Mouse (Mus musculus) forebrain, embryonic 15.5 days (tissue): ENCODE measurements at regions not wholly inside any gene's neighbourhood (a gene's known extent, or its start where the extent isn't known, plus 50 kb on each side); places are given as distances from the start of the nearest gene placed in this dataset.

ENCODE experiments used
- ATAC-seq: fragments of 200-750 bp; cut with Nextera tagmentation; replicated peaks from 2 replicates; pipeline ENCODE4 v1.8.0; 2017; ENCODE audit warnings: mild to moderate bottlenecking, moderate TSS enrichment, moderate library complexity
- H3K27ac ChIP-seq: fragments of 300-500 bp; sonication (generic); replicated peaks from 2 replicates; pipeline ENCODE4 v1.5.1; 2015; ENCODE audit warnings: mild to moderate bottlenecking, inconsistent platforms
- H3K27me3 ChIP-seq: fragments of 300-500 bp; sonication (generic); 2 replicates; pipeline ENCODE4 v1.6.1; 2015; ENCODE audit warnings: inconsistent platforms
- H3K36me3 ChIP-seq: fragments of 300-500 bp; sonication (generic); 2 replicates; pipeline ENCODE4 v1.6.1; 2015; ENCODE audit warnings: mild to moderate bottlenecking, inconsistent platforms
- H3K4me1 ChIP-seq: fragments of 300-500 bp; sonication (generic); 2 replicates; pipeline ENCODE4 v1.6.1; 2015; ENCODE audit warnings: inconsistent platforms
- H3K4me2 ChIP-seq: fragments of 300-500 bp; sonication (generic); replicated peaks from 2 replicates; pipeline ENCODE4 v1.6.1; 2015; ENCODE audit warnings: mild to moderate bottlenecking, inconsistent platforms
- H3K4me3 ChIP-seq: fragments of 300-500 bp; sonication (generic); 2 replicates; pipeline ENCODE4 v1.5.1; 2015; ENCODE audit warnings: mild to moderate bottlenecking, inconsistent platforms
- H3K9ac ChIP-seq: fragments of 300-500 bp; sonication (generic); replicated peaks from 2 replicates; pipeline ENCODE4 v1.6.1; 2015; ENCODE audit warnings: mild to moderate bottlenecking, inconsistent platforms
- H3K9me3 ChIP-seq: fragments of 300-500 bp; sonication (generic); 2 replicates; pipeline ENCODE4 v1.6.1; 2016; ENCODE audit warnings: inconsistent platforms
- WGBS: fragments of 180-500 bp; shearing (Covaris S2); methylation state at CpG from one replicate; pipeline ENCODE4 v1.1.7; 2015; ENCODE audit warnings: mixed read lengths; 5-methylcytosine and 5-hydroxymethylcytosine counted together

GRCm38 (mm10) chr4:149844971-149845370, 70.9 kb upstream of the Slc25a33 start:
- Histone ChIP-seq H3K9me3 (no peaks in the 10 kb centered on the region), H3K4me2 (no peak overlapping the region), H3K36me3 (no peaks in the 10 kb centered on the region), H3K4me1 (peaks cover 6% of the 10 kb centered on the region; the same call in 1 of the 2 replicates), H3K27ac (no peak overlapping the region), H3K27me3 (no peaks in the 10 kb centered on the region), H3K9ac (no peak overlapping the region), H3K4me3 (no peak overlapping the region)
- ATAC-seq: no peak
- WGBS: 85% methylated on average over 10 of the region's 10 CpGs

GRCm38 (mm10) chr4:149843736-149844135, 69.7 kb upstream of the Slc25a33 start:
- 50% methylated on average over 10 of the region's 10 CpGs for WGBS
- H3K4me3 ChIP-seq: no peak overlapping the region
- H3K9ac ChIP-seq: no peak overlapping the region

GRCm38 (mm10) chr4:149842906-149843305, 68.8 kb upstream of the Slc25a33 start:
- no peaks in the 10 kb centered on the region for H3K9me3 ChIP-seq
- ATAC-seq: no peak
- H3K27ac ChIP-seq: no peak overlapping the region
- no peak overlapping the region for H3K4me3 ChIP-seq
- 90% methylated on average over 7 of the region's 7 CpGs for WGBS
- H3K9ac ChIP-seq: no peak overlapping the region
- no peak overlapping the region for H3K4me2 ChIP-seq
- H3K4me1 ChIP-seq: peaks cover 6% of the 10 kb centered on the region; the same call in 1 of the 2 replicates
- no peaks in the 10 kb centered on the region for H3K27me3 ChIP-seq
- H3K36me3 ChIP-seq: no peaks in the 10 kb centered on the region

More at GRCm38 (mm10) chr4:149843736-149844135, 69.7 kb upstream of the Slc25a33 start:
- no peaks in the 10 kb centered on the region for H3K9me3 ChIP-seq
- H3K27ac ChIP-seq: no peak overlapping the region
- H3K4me2 ChIP-seq: no peak overlapping the region
- ATAC-seq: no peak
- no peaks in the 10 kb centered on the region for H3K27me3 ChIP-seq
- H3K4me1 ChIP-seq: peaks cover 6% of the 10 kb centered on the region; the same call in 1 of the 2 replicates
- no peaks in the 10 kb centered on the region for H3K36me3 ChIP-seq

GRCm38 (mm10) chr4:149841856-149842255, 67.8 kb upstream of the Slc25a33 start:
- H3K27ac ChIP-seq: no peak overlapping the region
- H3K4me1 ChIP-seq: peaks cover 4% of the 10 kb centered on the region; the same call in 1 of the 2 replicates
- 60% methylated on average over 6 of the region's 6 CpGs for WGBS
- no peak overlapping the region for H3K9ac ChIP-seq
- no peak overlapping the region for H3K4me2 ChIP-seq
- no peak overlapping the region for H3K4me3 ChIP-seq
- H3K9me3 ChIP-seq: no peaks in the 10 kb centered on the region
- no peaks in the 10 kb centered on the region for H3K36me3 ChIP-seq
- no peak for ATAC-seq
- no peaks in the 10 kb centered on the region for H3K27me3 ChIP-seq

GRCm38 (mm10) chr4:149840511-149841292, 66.6 kb upstream of the Slc25a33 start:
- H3K27me3 ChIP-seq: no peaks in the 10 kb centered on the region
- H3K27ac ChIP-seq: no peak overlapping the region
- ATAC-seq: peak; percentile 55; the same call in 1 of the 2 replicates
- no peaks in the 10 kb centered on the region for H3K9me3 ChIP-seq
- no peaks in the 10 kb centered on the region for H3K36me3 ChIP-seq
- 77% methylated on average over 12 of the region's 12 CpGs for WGBS
- H3K4me2 ChIP-seq: no peak overlapping the region
- no peak overlapping the region for H3K4me3 ChIP-seq
- H3K4me1 ChIP-seq: 0 out of 2 replicates have a peak, but pooled peaks cover 3% of the 10 kb centered on the region
- H3K9ac ChIP-seq: no peak overlapping the region

- Histone ChIP-seq H3K4me2 (no peak overlapping the region), H3K4me1 (0 out of 2 replicates have a peak, but pooled peaks cover 3% of the 10 kb centered on the region), H3K27ac (no peak overlapping the region), H3K9me3 (no peaks in the 10 kb centered on the region), H3K36me3 (no peaks in the 10 kb centered on the region), H3K4me3 (no peak overlapping the region), H3K9ac (no peak overlapping the region), H3K27me3 (no peaks in the 10 kb centered on the region)
- ATAC-seq: no peak
- 8% methylated on average over 3 of the region's 3 CpGs for WGBS
Observed at GRCm38 (mm10) chr4:149838682-149839081, 64.6 kb upstream of the Slc25a33 start.

- 84% methylated on average over 9 of the region's 9 CpGs for WGBS
- Histone ChIP-seq H3K27me3 (no peaks in the 10 kb centered on the region), H3K4me3 (no peak overlapping the region), H3K9me3 (no peaks in the 10 kb centered on the region), H3K9ac (no peak overlapping the region), H3K27ac (no peak overlapping the region), H3K4me1 (no peaks in the 10 kb centered on the region), H3K4me2 (no peak overlapping the region), H3K36me3 (no peaks in the 10 kb centered on the region)
- no peak for ATAC-seq
Observed at GRCm38 (mm10) chr4:149834646-149835156, 60.6 kb upstream of the Slc25a33 start.

- Histone ChIP-seq H3K9ac (no peak overlapping the region), H3K4me2 (no peak overlapping the region)
- ATAC-seq: no peak
Observed at GRCm38 (mm10) chr4:149832446-149833101, 58.5 kb upstream of the Slc25a33 start.

GRCm38 (mm10) chr4:149830551-149831192, 56.6 kb upstream of the Slc25a33 start:
- no peak overlapping the region for H3K27ac ChIP-seq
- no peak overlapping the region for H3K9ac ChIP-seq
- no peaks in the 10 kb centered on the region for H3K4me1 ChIP-seq
- WGBS: 81% methylated on average over 20 of the region's 20 CpGs
- H3K4me3 ChIP-seq: no peak overlapping the region
- no peaks in the 10 kb centered on the region for H3K9me3 ChIP-seq
- no peaks in the 10 kb centered on the region for H3K36me3 ChIP-seq
- ATAC-seq: no peak
- H3K27me3 ChIP-seq: no peaks in the 10 kb centered on the region
- no peak overlapping the region for H3K4me2 ChIP-seq

More at GRCm38 (mm10) chr4:149832446-149833101, 58.5 kb upstream of the Slc25a33 start:
- Histone ChIP-seq H3K36me3 (no peaks in the 10 kb centered on the region), H3K9me3 (no peaks in the 10 kb centered on the region), H3K27me3 (no peaks in the 10 kb centered on the region), H3K27ac (no peak overlapping the region), H3K4me3 (no peak overlapping the region), H3K4me1 (no peaks in the 10 kb centered on the region)
- WGBS: 63% methylated on average over 10 of the region's 10 CpGs

GRCm38 (mm10) chr4:149829964-149830363, 55.9 kb upstream of the Slc25a33 start:
- Histone ChIP-seq H3K4me3 (no peak overlapping the region), H3K4me2 (no peak overlapping the region), H3K27me3 (no peaks in the 10 kb centered on the region), H3K9ac (no peak overlapping the region), H3K9me3 (no peaks in the 10 kb centered on the region), H3K27ac (no peak overlapping the region), H3K36me3 (no peaks in the 10 kb centered on the region), H3K4me1 (no peaks in the 10 kb centered on the region)
- WGBS: 96% methylated on average over 4 of the region's 4 CpGs
- ATAC-seq: no peak

GRCm38 (mm10) chr4:149827784-149828183, 53.7 kb upstream of the Slc25a33 start:
- Histone ChIP-seq H3K27me3 (no peaks in the 10 kb centered on the region), H3K9ac (no peak overlapping the region), H3K4me2 (no peak overlapping the region), H3K36me3 (no peaks in the 10 kb centered on the region), H3K4me3 (no peak overlapping the region), H3K27ac (no peak overlapping the region), H3K4me1 (no peaks in the 10 kb centered on the region), H3K9me3 (no peaks in the 10 kb centered on the region)
- 97% methylated on average over 4 of the region's 4 CpGs for WGBS
- ATAC-seq: no peak
